Mouse (Mus musculus) lung, postnatal 0 days (tissue): ENCODE data around the gene Upk1b.

Experiments used
- CTCF ChIP-seq: IDR thresholded peaks from 2 replicates; pipeline ENCODE4 v1.5.1; 2016; ENCODE audit warnings: antibody characterized with exemption, mild to moderate bottlenecking
- EP300 ChIP-seq: IDR thresholded peaks from 2 replicates; pipeline ENCODE4 v1.6.1; 2016; ENCODE audit warnings: antibody characterized with exemption, mild to moderate bottlenecking, control low read depth

- TF ChIP-seq CTCF, result peak; percentile 35; the same call in 1 of the 2 replicates
- no peak for TF ChIP-seq EP300
These were observed 23.8 kb downstream of the Upk1b start for GRCm38 (mm10) chr16:38776342-38776741.
